Mouse (Mus musculus) bone marrow, adult 2 months (tissue): ENCODE results near the gene Hells.

Experiments
- CTCF ChIP-seq: fragments of 200-500 bp; IDR thresholded peaks from 2 replicates; pipeline ENCODE4 v1.5.1; 2011; ENCODE audit warnings: low read length, control low read depth; ENCODE audit not compliant: control insufficient read depth, insufficient read depth
- POLR2A ChIP-seq: fragments of 200-500 bp; IDR thresholded peaks from 2 replicates; pipeline ENCODE4 v1.6.1; 2011; ENCODE audit warnings: low read depth, mild to moderate bottlenecking, control low read depth, low read length, borderline replicate concordance; ENCODE audit not compliant: control insufficient read depth

DNA sequence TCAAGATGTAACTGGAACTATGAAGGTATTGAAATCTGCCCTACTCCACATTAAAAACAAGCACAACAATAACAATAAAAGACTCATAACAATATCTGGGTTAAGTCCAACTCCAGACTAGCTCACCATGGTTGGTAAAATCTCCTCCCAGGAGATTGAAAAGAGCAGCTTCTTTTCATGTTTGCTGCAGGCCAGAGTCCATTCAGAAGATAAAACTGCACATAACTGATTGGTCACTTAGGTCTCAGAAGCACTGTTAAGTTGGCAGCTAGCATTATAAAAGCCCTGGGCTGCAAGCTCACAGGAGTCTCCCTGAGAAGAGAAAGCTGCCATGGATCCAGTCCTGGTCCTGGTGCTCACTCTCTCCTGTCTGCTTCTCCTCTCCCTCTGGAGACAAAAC is 76.0 kb downstream of the Hells start, which contains the start of gene Cyp2c55:
- no peak for TF ChIP-seq CTCF
- TF ChIP-seq POLR2A, result no peak
